Mouse (Mus musculus) hindbrain, embryonic 11.5 days (tissue): ENCODE measurements around the gene Fam172a. TPM values are rescaled to one million over a fixed set of nuclear protein-coding genes. Genes with fewer than 3 reads are reported as not detected.

Source experiments
- ATAC-seq: fragments of 200-750 bp; cut with Nextera tagmentation; 2 replicates; pipeline ENCODE4 v1.8.0; 2017; ENCODE audit warnings: mild to moderate bottlenecking, moderate TSS enrichment, moderate library complexity; ENCODE audit not compliant: low FRiP score
- DNase-seq: peaks from one replicate; pipeline ENCODE4 v3.0.0-alpha.2; 2015; ENCODE audit warnings: low spot score
- H3K27ac ChIP-seq: fragments of 300-500 bp; sonication (generic); 2 replicates; pipeline ENCODE4 v1.5.1; 2014; ENCODE audit warnings: mild to moderate bottlenecking, low read depth, low read length
- H3K27me3 ChIP-seq: fragments of 300-500 bp; sonication (generic); 2 replicates; pipeline ENCODE4 v1.6.1; 2014; ENCODE audit warnings: mild to moderate bottlenecking, low read length, moderate library complexity, mixed read lengths; ENCODE audit not compliant: control insufficient read depth, insufficient read depth
- H3K36me3 ChIP-seq: fragments of 300-500 bp; sonication (generic); 2 replicates; pipeline ENCODE4 v1.6.1; 2014; ENCODE audit warnings: mild to moderate bottlenecking, low read length, moderate library complexity, mixed read lengths; ENCODE audit not compliant: control insufficient read depth, insufficient read depth
- H3K4me1 ChIP-seq: fragments of 300-500 bp; sonication (generic); replicated peaks from 2 replicates; pipeline ENCODE4 v1.6.1; 2014; ENCODE audit warnings: low read length, mixed read lengths; ENCODE audit not compliant: control insufficient read depth, insufficient read depth
- H3K4me2 ChIP-seq: fragments of 300-500 bp; sonication (generic); replicated peaks from 2 replicates; pipeline ENCODE4 v1.6.1; 2014; ENCODE audit warnings: mild to moderate bottlenecking, low read depth, low read length
- H3K4me3 ChIP-seq: fragments of 300-500 bp; sonication (generic); 2 replicates; pipeline ENCODE4 v1.5.1; 2014; ENCODE audit warnings: low read depth, low read length
- H3K9ac ChIP-seq: fragments of 300-500 bp; sonication (generic); 2 replicates; pipeline ENCODE4 v1.6.1; 2014; ENCODE audit warnings: low read depth, low read length
- H3K9me3 ChIP-seq: fragments of 300-500 bp; sonication (generic); 2 replicates; pipeline ENCODE4 v1.6.1; 2016; ENCODE audit warnings: low read length; ENCODE audit not compliant: control insufficient read depth
- WGBS: fragments of 180-500 bp; shearing (Covaris S2); extraction: QIAGEN DNeasy Blood & Tissue Kit; methylation state at CpG from one replicate; pipeline ENCODE4 v1.1.7; 2014; 5-methylcytosine and 5-hydroxymethylcytosine counted together
- polyA plus RNA-seq: library from polyadenylated mRNA; unstranded; fragments of >200 nt; fragmentation: Nextera tagmentation; extraction: Ambion mirVana; gene quantifications from 2 replicates; pipeline ENCODE4 v1.2.1, GENCODE M21; 2014

Gene Fam172a
- polyA plus RNA-seq, 1 experiment from 2014 or later = 45.7 TPM

DNA sequence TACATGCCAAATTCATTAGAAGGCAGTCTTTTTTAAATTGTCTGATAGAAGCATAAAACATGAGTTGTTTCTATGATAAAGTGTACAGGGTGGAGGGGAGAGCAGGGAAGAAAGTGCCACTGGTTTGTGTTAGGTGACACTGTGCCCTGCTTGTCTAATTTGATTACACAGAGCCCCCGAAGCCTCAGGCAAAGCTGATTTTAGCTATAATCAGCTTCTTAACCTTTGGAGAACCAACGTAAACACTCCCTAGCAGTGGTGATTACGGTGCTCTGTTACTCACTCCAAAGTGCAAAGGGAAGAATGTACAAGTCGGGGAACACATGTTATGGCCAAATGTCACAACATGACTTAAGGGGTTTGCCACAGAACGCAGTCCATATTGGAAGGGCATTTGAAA, 343.3 kb downstream of the Fam172a start:
- Histone ChIP-seq H3K27me3 (no peaks in the 10 kb centered on the region), H3K9ac (no peak overlapping the region), H3K9me3 (no peaks in the 10 kb centered on the region), H3K4me1 (no peaks in the 10 kb centered on the region), H3K36me3 (no peaks in the 10 kb centered on the region), H3K4me2 (no peak overlapping the region), H3K27ac (no peak overlapping the region), H3K4me3 (no peak overlapping the region)
- WGBS = 49% methylated on average over 5 of the region's 5 CpGs
- DNase-seq = no peak
- no peak for ATAC-seq

DNA sequence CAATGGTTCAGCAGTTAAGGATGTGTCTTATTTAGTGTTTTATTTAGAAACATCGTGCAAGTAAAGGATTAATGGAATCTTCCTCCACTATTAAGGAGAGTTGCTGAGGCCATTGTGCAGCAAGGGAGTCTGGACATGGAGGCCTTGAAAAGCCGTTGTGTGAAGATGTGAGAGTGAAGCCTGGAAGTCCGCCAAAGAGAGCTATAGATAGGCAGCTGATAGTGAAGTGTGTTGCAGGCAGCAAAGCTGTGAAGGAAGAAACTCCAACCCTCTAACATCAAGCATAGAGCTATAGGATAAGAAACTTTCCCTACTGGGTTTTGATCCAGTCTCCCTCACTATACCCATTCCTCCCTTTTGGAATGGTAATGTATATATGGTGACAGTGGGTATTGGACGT, 385.9 kb downstream of the Fam172a start:
- DNase-seq = no peak
- Histone ChIP-seq H3K4me1 (no peaks in the 10 kb centered on the region), H3K9ac (no peak overlapping the region), H3K27me3 (no peaks in the 10 kb centered on the region), H3K9me3 (no peaks in the 10 kb centered on the region), H3K4me2 (no peak overlapping the region), H3K4me3 (no peak overlapping the region), H3K27ac (no peak overlapping the region), H3K36me3 (no peaks in the 10 kb centered on the region)
- no peak for ATAC-seq
- 91% methylated on average over 4 of the region's 4 CpGs for WGBS

DNA sequence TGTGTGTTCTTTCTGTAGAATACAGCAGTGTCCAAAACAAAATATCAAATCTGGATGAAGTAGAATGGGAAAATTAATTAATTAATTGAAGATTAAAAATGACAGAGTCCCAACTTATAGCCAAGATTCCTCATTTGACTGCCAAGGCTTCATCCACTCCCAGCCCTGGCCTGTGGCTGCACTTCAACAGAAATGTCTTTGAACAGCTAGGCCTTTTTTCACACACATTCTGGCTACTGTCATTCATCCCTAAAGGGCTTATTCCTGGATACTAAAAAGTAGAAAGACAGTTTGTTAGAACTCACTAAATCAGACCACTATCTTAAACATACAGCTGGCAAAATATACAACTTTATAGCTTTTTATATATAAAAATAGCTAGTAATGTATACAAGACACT, 388.9 kb downstream of the Fam172a start:
- ATAC-seq (no peak), DNase-seq (no peak)
- Histone ChIP-seq H3K9ac (no peak overlapping the region), H3K4me1 (no peaks in the 10 kb centered on the region), H3K36me3 (no peaks in the 10 kb centered on the region), H3K4me2 (no peak overlapping the region), H3K27ac (no peak overlapping the region), H3K27me3 (no peaks in the 10 kb centered on the region), H3K9me3 (no peaks in the 10 kb centered on the region), H3K4me3 (no peak overlapping the region)

DNA sequence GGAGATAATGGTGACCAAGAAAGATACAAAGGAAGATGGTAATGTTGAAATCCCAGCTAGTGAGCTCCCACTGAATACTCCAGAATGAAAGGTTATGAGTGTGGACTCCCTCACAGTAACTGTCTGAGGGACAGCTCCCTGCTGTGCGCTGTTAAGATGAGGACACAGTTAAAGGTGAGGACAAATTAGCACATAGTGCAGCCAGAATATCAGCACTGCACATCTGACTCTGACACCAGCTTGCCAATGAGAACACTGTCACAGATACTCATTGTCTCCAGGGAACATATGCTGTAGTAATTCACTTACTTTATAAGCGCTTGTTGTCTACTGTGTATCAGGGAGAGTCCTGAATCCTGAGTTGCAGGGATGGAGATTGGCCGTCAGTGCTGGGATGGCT, 390.1 kb downstream of the Fam172a start:
- ATAC-seq = no peak
- H3K36me3 ChIP-seq = no peaks in the 10 kb centered on the region
- H3K9me3 ChIP-seq = no peaks in the 10 kb centered on the region
- no peaks in the 10 kb centered on the region for H3K4me1 ChIP-seq
- WGBS = 86% methylated on average over 3 of the region's 3 CpGs
- H3K9ac ChIP-seq = no peak overlapping the region
- H3K27me3 ChIP-seq = no peaks in the 10 kb centered on the region
- no peak overlapping the region for H3K27ac ChIP-seq
- no peak overlapping the region for H3K4me3 ChIP-seq
- no peak overlapping the region for H3K4me2 ChIP-seq
- no peak for DNase-seq

DNA sequence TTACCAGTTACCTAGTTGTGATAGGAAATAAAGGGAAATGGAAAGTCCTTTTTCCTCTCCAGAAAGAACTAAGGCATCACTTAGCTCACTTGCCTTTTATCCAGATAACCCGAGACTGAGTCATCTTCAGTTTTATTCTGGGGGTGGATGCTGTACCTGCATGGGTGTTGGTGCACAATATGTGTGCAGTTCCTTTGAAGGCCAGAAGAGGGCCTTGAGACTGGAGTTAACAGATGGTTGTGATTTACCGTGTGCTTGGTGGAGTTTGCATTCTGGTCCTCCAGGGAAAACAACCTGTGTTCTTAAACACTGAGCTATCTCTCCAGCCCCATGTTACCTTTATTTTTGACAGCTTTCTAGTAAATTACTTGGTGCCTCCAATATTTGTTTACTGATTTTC, 392.5 kb downstream of the Fam172a start:
- no peak overlapping the region for H3K27ac ChIP-seq
- 82% methylated on average over 2 of the region's 2 CpGs for WGBS
- no peak overlapping the region for H3K4me2 ChIP-seq
- ATAC-seq (no peak), DNase-seq (no peak)
- H3K27me3 ChIP-seq = no peaks in the 10 kb centered on the region
- no peaks in the 10 kb centered on the region for H3K36me3 ChIP-seq
- H3K4me1 ChIP-seq = no peaks in the 10 kb centered on the region
- no peak overlapping the region for H3K4me3 ChIP-seq
- no peaks in the 10 kb centered on the region for H3K9me3 ChIP-seq
- no peak overlapping the region for H3K9ac ChIP-seq

DNA sequence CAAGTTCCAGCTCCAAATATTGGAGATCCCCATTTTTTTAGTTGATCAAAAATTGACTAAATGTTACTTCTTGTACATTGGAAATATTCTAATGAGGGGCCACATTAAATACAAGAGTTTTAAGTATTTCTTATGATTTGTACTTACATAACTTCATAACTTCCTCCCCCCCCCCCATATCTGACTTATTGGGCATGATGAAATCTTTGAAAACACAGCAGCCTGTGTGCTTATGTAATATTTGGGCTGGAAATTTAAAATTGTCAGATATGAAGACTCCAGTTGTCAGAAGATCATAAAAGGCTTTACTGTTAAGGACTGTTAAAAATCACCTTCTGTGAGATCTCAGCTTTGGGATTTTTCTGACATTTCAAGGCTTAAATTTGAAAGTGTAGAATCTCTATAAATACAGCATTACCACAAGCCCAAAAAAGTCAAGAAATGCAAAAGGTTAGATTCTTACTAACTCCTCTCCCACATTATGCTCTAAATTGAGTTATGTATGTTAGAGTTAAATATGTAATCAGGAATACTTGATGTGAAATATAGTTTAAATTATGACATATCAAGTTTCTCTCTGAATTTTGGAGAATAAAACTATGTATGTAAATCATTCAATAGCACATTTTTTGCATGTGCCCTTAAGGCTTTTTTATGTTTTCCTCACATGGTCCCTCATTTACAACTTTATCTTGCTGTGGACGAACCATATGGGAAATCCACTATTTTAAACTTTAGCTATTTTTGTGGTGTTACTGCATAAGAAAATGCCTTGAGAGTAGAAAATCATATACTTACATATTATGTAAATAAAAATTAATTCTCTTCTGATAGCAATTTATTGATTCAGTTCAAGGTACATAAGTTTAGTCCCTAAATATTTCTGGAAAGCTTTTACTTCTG, 393.5 kb downstream of the Fam172a start:
- Histone ChIP-seq H3K4me3 (no peak overlapping the region), H3K9me3 (no peaks in the 10 kb centered on the region), H3K27ac (no peak overlapping the region), H3K4me1 (no peaks in the 10 kb centered on the region), H3K27me3 (no peaks in the 10 kb centered on the region), H3K4me2 (no peak overlapping the region), H3K36me3 (no peaks in the 10 kb centered on the region), H3K9ac (no peak overlapping the region)
- 80% methylated on average over 1 of the region's 1 CpGs for WGBS
- DNase-seq (no peak), ATAC-seq (no peak)

DNA sequence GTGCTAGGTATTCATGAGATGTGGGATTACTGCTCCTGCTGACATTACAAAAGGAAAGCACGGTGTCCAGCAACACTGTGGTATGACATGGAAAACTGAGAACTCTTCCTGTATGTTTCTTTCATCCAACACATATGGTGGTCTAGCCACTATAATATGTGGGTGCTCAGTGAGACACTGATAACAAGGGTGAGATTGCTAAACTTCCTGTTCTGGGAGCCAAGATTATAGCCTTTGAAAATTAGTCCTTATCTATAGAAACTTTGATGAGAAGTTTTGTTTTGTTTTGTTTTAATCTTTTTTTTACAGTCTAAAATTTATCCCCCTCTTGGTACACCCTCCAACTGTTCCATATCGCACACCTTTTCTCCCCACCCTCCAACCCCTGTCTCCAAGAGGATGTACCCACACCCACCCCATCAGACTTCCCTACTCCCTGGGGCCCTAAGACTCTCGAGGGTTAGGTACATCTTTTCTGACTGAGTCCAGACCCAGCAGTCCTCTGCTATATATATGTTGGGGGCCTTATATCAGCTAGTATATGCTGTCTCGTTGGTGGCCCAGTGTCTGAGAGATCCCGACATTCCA, 397.1 kb downstream of the Fam172a start:
- ATAC-seq = no peak

DNA sequence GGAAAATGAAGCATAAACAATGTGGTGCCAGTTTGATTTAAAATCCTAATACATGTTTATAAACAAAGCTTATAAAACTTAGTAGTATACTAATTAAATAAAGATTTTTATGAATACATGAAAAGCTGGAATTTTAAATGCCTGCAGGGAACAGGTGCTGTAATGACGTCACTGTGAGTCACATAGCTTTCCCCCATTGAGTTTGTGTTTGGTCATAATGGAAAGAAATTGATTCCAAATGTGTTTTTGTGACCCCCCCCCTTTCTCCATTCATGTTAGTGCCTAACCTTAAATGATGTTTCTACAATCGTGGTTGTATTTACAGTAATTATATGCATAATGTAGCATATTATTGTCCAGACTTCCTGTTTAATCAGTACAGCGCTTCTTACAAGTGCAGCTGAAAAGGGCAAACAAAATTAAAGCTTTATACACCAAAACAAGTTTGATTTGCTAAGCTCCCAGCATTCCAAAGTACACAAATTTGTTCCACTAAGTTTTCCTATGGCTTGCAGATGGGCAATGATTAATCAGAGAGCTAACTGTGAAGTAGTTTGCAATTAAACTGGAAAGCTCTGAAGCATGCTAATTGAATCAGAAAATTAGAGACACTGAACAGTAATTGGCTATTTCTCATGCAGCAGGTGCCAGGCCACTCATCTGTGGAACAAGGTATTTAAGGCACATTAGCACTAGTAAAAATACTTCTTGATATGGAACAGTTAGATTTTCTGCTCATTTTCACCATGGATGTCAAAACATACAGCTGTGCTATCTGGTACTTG, 398.1 kb downstream of the Fam172a start:
- no peak overlapping the region for H3K9ac ChIP-seq
- H3K27me3 ChIP-seq = no peaks in the 10 kb centered on the region
- H3K9me3 ChIP-seq = no peaks in the 10 kb centered on the region
- no peaks in the 10 kb centered on the region for H3K36me3 ChIP-seq
- no peak overlapping the region for H3K4me3 ChIP-seq
- no peak for ATAC-seq
- H3K4me2 ChIP-seq = no peak overlapping the region
- H3K4me1 ChIP-seq = no peaks in the 10 kb centered on the region
- DNase-seq = no peak
- no peak overlapping the region for H3K27ac ChIP-seq
- WGBS = 70% methylated on average over 3 of the region's 3 CpGs

More for the DNA sequence above, 397.1 kb downstream of the Fam172a start:
- H3K4me1 ChIP-seq = no peaks in the 10 kb centered on the region
- H3K9ac ChIP-seq = no peak overlapping the region
- no peak overlapping the region for H3K4me3 ChIP-seq
- 85% methylated on average over 5 of the region's 5 CpGs for WGBS
- no peaks in the 10 kb centered on the region for H3K9me3 ChIP-seq
- H3K27ac ChIP-seq = no peak overlapping the region
- H3K36me3 ChIP-seq = no peaks in the 10 kb centered on the region
- DNase-seq = no peak
- no peak overlapping the region for H3K4me2 ChIP-seq
- no peaks in the 10 kb centered on the region for H3K27me3 ChIP-seq
